Mouse (Mus musculus): ENCODE measurements around the gene Jtb.

Jtb gene

GRCm38 (mm10) chr3:90231507-90232333, at the start of gene Jtb:
TSS of gene Jtb (plus strand) at chr3:90231597.
- DNase-seq = peak; percentile 93 to 96

DNA sequence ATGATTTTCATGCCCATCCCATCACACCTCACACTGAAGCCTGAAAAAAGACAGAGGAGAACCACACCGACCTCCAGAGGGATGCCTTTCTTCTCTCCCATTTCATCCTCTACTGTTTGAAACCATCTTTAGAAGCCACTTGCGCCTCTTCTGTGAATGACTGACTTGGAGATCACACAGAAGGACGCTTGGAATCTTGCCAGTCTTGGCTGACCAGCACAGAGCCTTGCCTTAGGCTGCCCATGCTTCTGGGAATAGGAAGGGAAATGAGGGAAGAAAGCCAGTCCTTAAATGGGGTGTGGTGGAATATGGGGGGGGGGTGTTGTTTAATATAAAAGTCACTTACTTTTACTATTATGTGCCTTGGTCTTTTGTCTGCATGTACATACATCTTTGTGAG, 47.8 kb upstream of the Jtb start:
- DNase-seq = no peak

DNA sequence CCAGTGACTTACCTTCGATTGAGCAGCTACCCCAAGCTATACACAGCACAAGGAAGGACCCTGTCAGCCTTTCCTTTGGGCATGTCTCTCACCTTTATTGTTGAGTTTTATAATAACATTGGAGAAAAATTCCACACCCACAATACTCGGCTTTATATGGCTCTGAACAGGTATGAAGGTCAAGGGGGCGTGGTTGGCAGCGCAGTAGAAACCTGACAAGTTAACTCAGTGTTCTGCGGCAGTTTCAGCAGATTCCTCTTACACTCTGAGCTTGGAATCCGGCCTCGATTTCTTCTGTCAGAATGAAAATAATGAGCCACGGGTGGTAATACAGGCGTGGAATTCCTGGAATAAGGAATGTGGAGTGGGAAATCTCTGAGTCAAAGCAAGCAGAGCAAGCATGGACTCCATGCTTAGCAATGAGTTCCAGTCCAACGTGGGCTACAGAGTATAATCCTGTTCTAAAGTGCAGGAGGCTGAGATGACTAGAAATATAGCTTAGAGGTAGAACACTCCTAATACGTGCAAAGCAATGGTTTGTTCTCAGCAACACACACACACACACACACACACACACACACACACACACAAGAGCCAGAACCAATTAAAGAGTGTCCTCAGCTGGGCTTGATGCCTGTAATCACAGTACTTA, 40.4 kb upstream of the Jtb start:
- DNase-seq = no peak

- DNase-seq = no peak
Observed at GRCm38 (mm10) chr3:90194759-90195158, 36.6 kb upstream of the Jtb start.

DNA sequence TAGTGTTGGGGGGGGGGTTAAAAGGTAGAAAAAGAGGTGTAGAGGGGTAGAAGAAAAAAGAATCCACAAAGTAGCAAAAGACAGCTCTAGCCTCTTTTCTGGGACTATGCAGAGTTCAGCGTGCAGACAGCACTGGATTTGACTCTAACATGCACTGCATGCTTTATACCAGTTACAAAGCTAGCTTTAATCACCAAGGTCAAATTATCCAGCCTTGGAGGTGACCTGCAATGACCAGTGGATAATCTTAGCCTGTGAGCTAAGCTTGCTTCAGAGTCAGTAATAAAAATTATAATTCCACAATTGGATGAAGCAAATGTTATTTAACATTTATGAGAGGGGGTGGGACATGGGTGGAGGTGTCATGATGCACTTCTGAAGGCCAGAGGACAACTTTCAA, 35.8 kb upstream of the Jtb start:
- no peak for DNase-seq

DNA sequence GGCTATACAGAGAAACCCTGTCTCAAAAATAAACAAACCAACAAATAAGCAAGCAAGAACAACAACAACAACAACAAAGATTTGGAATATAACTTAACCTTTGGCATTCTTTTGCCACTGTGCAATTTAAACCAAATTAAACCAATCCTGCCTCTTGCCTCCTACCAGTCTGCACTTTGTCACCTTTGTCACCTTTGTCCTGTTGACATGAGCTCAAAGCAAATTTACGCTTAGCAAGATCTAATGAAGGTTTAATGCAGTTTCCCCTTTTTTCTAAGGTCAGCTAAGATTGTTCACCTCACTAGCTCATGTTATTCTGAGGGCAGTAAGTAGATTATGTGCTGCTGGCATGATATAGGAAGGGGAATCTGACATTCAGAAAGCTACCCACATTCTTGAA, 33.8 kb upstream of the Jtb start:
- DNase-seq = no peak

GRCm38 (mm10) chr3:90202884-90203283, 28.5 kb upstream of the Jtb start:
- no peak for DNase-seq

GRCm38 (mm10) chr3:90203619-90204018, 27.8 kb upstream of the Jtb start:
- DNase-seq = peak in 1 of 2 experiments; percentile 24

GRCm38 (mm10) chr3:90204582-90204981, 26.8 kb upstream of the Jtb start:
- DNase-seq = no peak

DNA sequence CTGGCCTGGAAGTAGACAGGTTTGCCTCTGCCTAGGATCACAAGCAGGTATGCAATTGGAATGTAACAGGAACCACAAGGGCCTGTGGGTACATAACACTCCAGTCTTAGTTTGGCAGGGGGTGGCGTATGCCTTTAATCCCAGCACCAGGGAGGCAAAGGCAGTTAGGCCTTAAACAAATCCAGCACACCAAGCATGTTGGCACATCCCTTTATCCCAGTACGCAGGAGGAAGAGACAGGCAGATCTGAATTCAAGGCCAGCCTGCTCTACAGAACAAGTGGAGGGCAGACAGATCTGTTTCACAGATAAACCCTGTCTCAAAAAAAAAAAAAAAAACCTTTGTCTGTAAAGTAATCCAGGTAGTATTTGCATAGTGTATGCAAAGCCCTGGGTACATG, 22.7 kb upstream of the Jtb start:
- no peak for DNase-seq

GRCm38 (mm10) chr3:90209908-90210566, 21.4 kb upstream of the Jtb start:
- no peak for DNase-seq

DNA sequence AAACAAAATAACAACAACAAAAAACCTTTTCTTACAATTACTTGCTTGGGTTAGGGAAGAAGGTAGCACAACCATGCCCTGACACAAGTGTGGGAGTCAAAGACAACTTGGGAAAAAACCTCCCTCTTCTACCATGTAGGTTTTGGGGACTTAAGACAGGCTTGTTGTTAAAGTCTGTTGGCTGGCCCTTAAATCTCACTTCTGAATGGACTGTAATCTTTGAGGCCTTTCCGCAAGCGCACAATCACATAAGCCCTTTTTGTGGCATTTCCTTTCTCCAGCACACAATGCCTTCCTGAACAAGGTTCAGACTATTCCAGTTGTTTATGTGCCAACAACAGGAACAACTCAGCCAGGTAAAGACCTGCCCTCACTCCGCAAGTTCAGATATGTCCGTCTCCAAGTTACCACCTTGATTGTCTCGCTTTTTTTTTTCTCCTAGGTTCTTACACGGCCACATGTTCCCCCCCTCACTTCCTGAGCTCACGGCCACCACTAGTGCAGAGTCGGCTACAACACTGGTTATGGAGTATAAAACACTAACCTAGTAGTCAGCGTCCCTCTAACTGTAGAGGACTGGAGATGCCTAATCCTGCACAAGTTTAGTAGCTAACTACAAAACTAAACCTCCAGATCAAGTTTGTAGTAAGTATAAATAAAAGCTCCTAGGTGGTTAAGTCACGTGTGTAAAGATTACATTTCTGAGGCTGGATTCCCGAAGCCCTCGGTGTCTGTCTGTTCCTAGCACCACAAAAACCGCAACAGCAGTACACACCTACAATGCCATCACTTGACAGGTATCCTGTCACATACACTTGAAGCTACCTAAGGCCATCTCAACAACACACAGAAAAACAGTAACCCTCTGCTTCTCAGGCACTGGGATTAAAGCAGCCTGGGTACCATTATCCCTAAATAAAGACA, 19.7 kb upstream of the Jtb start:
- no peak for DNase-seq

DNA sequence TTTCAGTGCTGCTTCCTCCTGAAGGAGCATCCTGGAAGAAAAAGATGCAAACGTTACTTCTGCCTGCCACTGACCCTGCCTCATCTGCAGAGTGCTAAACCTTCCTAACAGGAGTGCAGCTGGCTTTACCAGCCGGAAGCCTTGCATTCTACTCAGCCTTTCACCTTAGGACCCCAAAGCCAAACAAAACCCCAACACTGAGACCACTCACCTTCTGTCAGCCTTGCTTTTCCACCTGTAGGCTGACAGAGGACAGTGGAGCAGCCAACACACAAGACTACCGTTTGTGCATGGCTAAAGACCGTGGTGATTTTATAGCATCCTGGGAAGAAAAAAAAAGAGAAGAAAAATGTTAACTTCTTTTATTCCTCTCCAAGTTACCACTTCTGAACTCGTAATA, 18.7 kb upstream of the Jtb start:
- no peak for DNase-seq

DNA sequence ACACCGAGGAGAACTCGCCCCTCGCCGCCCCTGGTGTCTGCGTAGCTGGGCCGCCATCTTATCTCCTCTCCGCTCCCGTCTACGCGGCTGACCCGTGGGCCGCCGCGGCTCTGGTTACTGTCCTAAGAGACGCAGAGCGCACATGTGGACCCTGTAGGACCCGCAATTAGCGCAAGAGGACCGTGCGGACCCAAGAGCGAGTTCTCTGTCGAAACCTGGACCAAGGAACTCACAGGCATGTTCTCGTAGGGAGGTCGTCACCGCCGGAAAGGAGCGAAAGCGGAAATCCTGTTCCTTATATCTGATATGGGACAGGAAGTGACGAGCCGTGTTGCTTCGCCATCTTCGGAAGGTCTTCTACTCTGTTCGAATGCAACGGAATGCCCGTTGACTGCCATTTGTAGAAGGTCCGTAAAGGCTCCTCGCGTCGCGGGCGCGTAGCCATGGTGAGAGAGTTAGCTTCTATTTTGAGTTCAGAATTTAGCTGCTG, 18.0 kb upstream of the Jtb start, which contains the start of the genes Rps27 and Rab13:
TSS of gene Rps27 (minus strand) at position 275 of the 490 bp plus-strand sequence.
TSS of gene Rab13 (plus strand) at position 319 of the 490 bp plus-strand sequence.
- peak; percentile 82 to 91 for DNase-seq

DNA sequence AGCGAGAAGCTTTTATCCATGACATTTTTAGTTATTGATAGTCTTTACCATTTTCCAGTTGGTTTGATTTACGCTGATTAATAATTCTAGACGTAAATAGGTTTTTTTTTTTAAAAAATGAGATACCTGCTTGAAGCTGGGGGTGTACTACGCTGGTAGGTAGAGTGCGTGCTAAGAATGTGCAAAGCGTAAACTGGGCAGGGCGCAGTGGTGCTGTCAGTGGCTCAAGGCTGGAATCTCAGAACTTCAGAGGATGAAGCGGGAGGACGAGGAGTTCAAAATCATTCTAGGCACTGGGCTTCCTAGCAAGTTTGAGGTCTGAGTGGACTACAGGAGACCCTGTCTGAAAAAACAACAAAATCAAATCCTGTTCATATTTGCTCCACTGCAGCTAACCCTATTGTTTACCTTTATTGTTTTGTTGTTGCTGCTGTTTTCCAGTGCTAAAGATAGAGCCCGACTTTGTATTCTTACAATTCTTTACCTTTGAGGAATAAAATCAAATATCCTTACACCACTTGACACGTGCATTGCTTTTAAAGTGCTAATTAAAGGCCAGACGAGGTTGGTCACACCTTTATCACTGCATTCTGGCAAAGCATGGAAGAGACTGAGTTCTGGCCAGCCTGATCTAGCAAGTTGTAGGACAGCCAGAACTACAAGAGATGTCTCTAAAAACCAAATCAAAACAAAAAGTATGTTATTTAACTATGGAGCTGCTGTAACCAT, 17.3 kb upstream of the Jtb start:
- peak; percentile 27 to 49 for DNase-seq

DNA sequence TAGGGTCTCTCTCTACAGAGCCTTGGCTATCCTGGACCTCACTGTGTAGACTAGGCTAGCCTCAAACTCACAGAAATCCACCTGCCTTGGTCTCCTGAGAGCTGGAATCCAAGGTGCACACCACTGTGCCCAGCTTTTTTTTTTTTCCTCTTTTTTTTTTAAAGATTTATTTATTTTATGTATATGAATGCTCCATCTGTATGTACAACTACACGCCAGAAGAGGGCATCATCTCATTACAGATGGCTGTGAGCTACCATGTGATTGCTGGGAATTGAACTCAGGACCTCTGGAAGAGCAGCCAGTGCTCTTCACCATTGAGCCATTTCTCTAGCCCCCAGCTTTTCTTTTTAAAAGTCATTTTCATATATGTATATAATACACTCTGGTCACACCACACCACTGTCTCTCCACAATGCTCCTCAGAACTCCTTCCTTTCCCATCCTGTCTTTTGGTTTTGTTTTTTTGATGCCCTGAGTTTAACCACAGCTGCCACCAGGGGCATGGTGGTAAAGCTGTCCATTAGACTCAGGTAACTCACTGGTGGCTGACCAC, 15.5 kb upstream of the Jtb start:
- no peak for DNase-seq

- peak; percentile 59 to 75 for DNase-seq
Observed at GRCm38 (mm10) chr3:90220088-90220487, 11.3 kb upstream of the Jtb start.

DNA sequence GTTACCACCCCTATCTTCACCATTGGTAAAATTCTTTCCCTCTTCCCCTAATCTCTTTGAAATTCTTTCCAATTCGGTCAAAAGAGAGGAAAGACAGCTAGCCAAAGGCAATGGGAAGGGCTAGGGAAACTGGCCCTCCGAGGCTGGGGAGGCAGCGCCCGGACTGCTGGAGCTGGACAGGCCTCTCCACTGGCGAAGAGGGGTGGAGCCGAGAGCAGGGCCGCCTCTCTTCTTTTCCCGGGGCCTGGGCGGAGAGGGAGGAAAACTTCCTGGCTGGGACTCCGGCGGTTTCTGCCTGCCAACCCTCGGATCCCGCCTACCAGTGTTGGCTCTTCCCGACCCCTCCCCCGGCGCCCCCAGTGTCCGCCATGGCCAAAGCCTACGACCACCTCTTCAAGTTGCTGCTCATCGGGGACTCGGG, 10.9 kb upstream of the Jtb start:
- DNase-seq = peak; percentile 85 to 90

DNA sequence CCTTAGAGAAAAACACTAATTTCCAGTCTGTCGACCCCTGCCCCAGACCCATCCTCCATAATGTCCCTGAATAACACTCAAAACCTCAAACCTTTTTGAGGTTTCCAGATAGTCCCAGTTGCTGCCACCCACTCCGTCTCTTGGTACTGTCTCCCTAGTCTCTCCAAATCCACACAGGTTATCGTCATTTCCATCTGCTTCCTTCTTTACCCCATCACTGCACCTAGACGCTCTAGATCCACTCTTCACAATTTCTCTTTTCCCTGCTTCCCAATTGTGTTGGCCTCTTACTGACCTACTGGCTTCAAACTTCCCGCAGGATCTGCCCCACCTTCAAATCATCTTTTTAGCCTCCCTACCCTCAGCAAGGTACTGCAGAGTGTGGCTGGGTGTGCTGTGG, 10.3 kb upstream of the Jtb start:
- DNase-seq = no peak

GRCm38 (mm10) chr3:90222455-90222854, 8.9 kb upstream of the Jtb start:
- no peak for DNase-seq

DNA sequence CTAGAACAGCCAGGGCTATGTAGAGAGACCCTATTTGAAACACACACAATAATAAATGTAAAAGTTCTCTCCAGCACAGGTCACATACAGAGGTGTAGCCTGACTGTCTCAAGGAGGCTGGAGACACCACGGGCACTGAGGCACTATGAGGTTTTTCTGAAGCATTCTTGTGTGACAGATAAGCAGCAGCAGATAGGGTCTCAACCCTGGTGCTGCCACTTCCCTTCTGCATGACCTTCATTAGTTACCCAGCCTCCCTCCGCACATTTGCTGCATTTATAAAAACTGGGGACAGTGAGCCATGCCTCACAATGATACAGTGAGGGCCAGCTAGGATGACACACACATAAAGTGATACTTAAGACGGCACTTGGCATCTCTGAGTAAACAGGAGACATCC, 8.5 kb upstream of the Jtb start:
- DNase-seq = no peak

All from kidney, postnatal 4 days (tissue).